Mouse (Mus musculus) CD4-positive naive resting alpha-beta T cell, adult 57 days (primary cell): Measurements from ENCODE around the gene Fam126b. TPM values are rescaled to one million over a fixed set of nuclear protein-coding genes. Genes with fewer than 3 reads are reported as not detected.

ENCODE experiments used
- total RNA-seq: library from RNA; stranded (reverse); gene quantifications from one replicate; pipeline ENCODE4 v1.2.4, GENCODE M21; 2023

The Fam126b gene
- total RNA-seq = 13.7 TPM

GRCm38 (mm10) chr1:58586171-58586997, at the start of gene Fam126b, which contains the start of gene Ndufb3:
TSS of gene Fam126b (minus strand) at chr1:58586323.
TSS of gene Ndufb3 (plus strand) at chr1:58586384.

DNA sequence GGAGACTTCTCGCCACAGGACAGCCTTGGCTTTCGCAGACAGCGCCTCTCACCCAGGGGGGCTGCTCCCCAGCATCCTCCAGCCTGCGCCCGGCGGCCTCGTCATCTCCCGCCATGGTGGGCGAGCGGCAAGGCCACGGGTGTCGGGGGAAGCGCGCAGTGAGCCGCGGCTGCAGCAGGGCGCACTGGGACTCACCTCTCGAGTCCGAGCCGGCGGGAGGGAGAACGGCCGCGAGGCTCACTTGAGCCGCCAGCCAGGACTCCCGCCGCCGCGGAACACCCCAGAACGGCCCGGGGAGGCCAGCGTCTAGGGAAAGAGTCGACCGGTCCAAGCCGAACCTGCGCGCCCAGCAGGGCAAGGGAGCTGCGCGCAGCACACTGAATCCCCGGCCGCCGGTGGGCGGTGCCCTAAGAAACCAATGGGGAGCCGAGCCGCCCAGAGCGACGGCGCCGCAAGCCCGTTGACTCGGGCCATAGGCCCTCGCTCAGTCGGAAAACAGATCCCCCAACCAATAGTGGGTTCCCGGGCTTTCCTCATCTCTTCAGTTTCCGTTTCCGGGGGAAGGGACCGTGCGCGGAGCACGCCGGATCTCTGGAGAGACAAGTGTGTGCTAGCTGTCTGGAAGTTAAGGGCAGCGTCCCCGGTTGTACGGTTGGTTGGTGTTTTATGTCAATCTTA, 81.4 kb downstream of the Fam126b start, which contains the start of gene Orc2:
Gene Orc2, minus strand, starts transcription at position 533 of the 678 bp plus-strand sequence.

Other genes starting within 250 kb of the Fam126b start
- gene Bzw1, start 193.4 kb downstream of the Fam126b start, total RNA-seq = 190 TPM
- 1,770 TPM for gene Clk1, start 162.3 kb downstream of the Fam126b start, total RNA-seq
- 36.9 TPM for gene Nif3l1, start 141.2 kb downstream of the Fam126b start, total RNA-seq
- gene Ppil3, start 140.8 kb downstream of the Fam126b start, total RNA-seq = 42.8 TPM
- gene Orc2, start 81.2 kb downstream of the Fam126b start, total RNA-seq = 25.3 TPM
- gene Ndufb3, start 61 bp upstream of the Fam126b start, total RNA-seq = 32.9 TPM
- not detected for gene Als2cr12, start 109.7 kb upstream of the Fam126b start, total RNA-seq
- gene Cflar, start 125.2 kb upstream of the Fam126b start, total RNA-seq = 165 TPM
- 120 TPM for gene Casp8, start 209.1 kb upstream of the Fam126b start, total RNA-seq